Mouse (Mus musculus) adrenal gland, adult 2 months (tissue): ENCODE measurements around the gene Dnase2b. TPM values are rescaled to one million over a fixed set of nuclear protein-coding genes. Genes with fewer than 3 reads are reported as not detected.
A peak's percentile ranks its signal among the peaks of the same experiment; 100 is the strongest.

Source experiments
- DNase-seq: peaks from one replicate; pipeline ENCODE4 v3.0.0; 2021
- long read RNA-seq: library from polyadenylated mRNA; stranded (forward); transcript quantifications from one replicate; pipeline ENCODE4 v2.0.0, GENCODE M21; 2021
- polyA plus RNA-seq: library from polyadenylated mRNA; depleted of rRNA; stranded (reverse); fragments of >200 nt; gene quantifications from 2 replicates; pipeline ENCODE4 v1.2.3, GENCODE M21; 2012; rRNA removed
- total RNA-seq, 2 experiments: library from RNA; stranded (reverse); gene quantifications; 2 replicates each; pipeline ENCODE4 v1.2.3; 2021

The Dnase2b gene
- total RNA-seq (not detected), polyA plus RNA-seq (not detected in 2 replicates)
- long read RNA-seq = 0 reads

DNA sequence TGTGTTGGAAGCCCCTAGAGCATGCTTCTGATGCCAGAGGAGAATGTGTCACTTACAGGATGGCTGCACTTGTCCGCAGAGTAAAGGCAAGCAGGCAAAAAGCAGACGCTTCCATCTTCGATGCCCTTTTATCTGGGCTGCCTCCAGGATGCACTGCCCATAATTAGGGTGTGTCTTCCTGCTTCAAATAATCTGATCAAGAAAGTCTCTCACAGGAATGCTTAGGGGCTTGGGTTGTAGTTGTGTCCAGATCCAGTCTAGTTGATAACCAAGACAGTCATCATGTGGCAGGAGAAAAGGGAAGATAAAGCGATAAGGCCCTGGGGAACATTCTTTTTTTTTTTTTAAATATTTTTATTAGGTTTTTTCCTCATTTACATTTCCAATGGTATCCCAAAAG is at the start of gene Dnase2b:
TSS of gene Dnase2b (minus strand) at position 101 of the 400 bp plus-strand sequence.
- DNase-seq = no peak

DNA sequence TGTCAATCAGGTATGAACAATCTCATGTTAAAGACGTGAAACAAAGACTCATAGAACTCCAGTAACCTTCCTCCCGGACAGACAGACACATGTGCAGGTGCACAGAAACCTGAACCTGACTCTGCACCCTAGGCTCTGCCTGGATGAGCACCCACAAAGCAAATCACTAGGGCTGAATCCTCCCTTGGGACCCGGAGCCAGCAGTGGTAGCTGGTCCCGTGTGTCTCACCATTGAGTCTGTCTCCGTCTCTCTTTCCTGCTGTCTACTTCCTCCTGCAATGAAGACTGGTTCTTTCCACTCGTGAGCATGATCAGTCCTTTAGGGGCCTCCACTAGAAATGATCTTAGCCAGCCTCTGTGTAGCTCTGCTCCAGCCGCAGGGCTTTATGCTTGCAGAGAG is 46.5 kb upstream of the Dnase2b start:
- no peak for DNase-seq

DNA sequence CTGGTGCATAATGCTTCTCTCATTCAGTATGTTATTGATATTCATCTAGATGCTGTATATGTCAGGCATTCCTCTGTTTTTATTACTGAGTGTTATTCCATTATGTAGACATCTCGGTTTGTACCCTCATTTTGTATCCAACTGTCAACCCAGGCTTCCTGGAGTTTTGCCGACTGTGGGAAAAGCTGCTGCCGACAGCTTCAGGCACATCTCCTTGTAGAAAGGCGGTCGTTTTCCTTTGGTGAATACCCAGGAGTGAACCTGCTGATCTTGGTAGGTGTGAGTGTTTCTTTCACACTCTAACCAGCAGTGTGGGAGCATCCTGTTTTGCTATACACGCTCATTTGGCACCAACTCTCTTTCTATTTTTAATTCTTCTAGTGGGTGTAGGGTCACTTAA is 45.6 kb upstream of the Dnase2b start:
- DNase-seq = no peak

DNA sequence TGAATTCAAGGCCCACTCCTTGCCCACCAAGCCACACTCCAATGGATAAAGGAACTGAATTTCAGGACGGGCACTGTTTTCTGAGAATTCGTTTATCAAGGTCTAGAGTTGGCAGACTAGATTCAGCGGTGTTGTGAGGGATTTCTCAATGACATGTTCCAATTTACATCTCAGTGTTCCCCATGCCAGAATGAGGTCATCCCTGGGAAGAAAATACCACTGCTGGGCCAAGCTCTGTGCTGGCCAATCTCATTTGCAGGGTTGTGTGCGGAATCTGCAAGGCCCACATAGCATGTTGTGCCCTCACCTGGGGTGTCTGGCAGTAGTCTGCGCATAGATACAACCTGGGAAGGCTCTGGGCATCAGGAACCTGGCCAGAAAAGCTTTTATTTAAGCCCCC is 43.9 kb upstream of the Dnase2b start:
- DNase-seq = peak; percentile 45

DNA sequence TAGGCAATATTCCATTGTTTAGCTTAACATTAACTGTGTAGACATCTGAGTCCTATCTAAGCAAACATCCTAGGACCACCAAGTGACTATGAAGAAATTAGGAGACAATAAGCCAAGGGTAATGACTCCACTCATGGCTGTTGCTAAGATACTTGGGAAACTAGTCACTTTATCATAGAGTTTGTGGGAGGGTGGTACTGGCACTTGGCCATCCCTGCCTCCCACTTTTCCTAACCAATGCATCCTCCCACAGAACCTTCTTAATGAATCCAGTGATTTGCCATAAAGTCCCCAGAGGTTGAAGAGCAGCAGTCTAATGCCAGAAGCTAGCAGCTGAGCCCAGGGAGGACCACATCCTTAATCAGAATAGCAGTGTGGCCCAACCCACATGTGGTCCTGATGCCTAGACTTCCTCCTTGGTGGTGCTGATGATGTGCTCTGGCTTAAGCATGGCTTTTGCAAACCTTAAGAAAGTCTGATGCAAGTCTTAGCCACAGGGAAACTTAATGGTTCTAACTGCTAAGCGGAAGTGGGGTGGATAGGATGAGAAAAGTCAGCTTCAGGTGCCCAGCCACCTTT is 42.8 kb upstream of the Dnase2b start:
- DNase-seq = no peak

DNA sequence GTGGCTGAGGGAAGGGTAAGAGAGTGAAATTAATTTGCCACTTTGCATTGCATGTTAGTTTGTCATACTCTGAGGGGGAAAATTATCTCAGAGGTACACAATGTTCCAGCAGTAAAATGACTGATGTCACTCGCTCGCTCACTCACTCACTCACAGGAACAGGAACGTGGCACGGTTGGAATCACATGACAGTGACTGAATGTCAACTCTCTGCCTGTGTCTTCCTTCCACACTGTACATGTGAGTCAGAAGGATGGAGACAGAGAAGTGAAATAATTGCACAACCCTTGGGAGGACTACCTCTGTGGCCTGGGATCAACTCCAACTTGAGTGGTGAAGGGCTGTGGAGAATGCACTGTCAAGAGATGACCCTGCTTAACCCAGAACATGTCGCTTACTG is 42.0 kb upstream of the Dnase2b start:
- peak; percentile 69 for DNase-seq

DNA sequence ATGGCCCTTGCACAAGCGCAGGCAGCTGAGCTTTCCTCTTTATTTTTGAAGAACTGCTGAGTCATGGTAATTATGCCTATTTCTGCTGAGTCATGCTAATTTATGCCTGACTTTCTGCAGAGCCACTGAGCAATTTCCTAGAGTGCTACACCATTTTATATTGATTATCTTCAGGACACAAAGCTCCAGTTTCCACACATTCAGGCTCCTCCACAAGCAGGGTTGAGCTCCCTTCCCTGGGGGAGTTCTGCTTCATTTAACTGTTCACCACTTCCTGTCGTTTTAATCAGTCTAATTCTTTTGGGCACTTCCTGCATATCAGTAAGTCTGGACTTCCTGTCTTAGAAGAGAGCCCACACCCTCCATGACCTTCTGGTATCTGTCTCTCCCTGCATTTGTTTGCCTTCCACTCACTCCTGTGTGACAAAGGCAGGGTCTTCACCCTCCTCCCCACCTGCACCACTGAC is 39.7 kb upstream of the Dnase2b start:
- DNase-seq = peak; percentile 10

DNA sequence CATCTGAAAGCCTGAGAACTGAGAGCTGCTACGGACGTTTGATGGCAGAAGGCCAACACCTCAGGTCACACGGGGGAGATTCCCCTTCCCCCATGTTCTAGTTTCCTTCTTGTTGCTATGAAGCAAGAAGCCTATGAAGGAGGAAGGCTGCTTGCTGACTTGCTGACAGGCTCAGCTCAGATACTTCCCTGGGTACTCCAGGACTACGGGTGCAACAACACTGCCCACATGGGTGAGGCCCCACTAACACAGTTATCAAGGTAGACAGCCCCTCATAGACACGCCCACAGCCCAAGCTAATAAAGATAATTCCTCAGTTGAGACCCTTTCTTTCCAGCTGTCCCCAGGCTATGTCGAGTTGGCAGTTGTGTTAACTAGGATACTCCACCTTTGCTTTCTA is 38.3 kb upstream of the Dnase2b start:
- no peak for DNase-seq

DNA sequence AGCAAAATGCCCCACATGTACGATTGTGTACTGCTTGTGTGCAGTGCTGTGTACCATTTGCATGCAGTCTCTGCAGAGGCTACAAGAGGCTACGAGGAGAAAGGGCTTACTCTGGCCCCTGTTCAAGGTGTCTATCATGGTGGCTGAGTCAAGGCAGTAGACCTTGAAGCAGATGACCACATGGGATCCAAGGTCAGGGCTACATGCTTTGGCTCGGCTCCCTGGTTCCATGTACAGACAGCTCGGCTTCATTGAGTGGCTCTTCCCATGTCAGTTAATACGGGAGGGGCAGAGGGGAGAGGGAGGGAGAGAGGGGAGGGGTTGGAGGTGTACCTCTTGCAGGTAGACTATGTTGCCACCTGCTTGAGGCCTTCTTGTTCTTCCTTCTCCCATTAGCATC is 37.0 kb upstream of the Dnase2b start:
- DNase-seq = peak; percentile 76

DNA sequence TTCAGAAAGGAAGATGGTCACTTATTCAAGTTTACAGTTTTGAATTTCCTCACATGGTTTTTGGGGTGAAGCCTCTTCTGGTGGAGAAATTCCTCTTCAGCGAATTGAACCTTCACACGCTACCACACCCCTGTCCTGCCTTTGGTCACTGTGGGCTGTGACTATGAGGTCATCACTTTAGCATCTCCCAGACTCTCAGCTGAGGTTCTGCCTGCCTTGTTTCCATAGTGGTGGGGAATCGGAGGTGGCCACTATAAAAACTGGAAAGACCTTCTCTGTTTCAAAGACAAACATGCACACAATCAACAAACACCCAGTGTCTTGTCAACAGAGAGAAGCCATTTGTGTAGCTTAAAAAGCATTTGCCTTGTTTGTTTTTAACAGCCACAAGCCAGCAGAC is 35.8 kb upstream of the Dnase2b start, which contains the start of gene 4930503B20Rik:
TSS of gene 4930503B20Rik (minus strand) at position 101 of the 400 bp plus-strand sequence.
- DNase-seq = no peak

DNA sequence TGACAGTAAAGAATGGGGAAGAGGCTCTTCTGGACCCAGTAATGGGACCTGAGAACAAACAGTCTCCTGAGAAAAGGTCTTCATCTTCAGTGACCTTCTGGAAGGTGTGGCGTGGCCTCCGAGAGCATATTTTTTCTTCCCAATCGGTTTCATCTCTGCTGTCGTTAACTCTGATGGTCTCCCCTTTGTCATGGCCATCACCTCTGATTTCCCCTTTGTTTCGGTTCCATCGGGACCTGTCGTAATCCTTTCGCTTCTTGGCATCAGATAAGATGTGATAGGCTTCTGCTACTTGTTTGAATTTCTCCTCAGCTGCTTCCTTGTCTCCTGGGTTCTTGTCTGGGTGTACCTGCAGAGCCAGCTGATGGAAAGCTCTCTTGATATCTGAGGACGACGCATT is 35.3 kb upstream of the Dnase2b start:
- no peak for DNase-seq

DNA sequence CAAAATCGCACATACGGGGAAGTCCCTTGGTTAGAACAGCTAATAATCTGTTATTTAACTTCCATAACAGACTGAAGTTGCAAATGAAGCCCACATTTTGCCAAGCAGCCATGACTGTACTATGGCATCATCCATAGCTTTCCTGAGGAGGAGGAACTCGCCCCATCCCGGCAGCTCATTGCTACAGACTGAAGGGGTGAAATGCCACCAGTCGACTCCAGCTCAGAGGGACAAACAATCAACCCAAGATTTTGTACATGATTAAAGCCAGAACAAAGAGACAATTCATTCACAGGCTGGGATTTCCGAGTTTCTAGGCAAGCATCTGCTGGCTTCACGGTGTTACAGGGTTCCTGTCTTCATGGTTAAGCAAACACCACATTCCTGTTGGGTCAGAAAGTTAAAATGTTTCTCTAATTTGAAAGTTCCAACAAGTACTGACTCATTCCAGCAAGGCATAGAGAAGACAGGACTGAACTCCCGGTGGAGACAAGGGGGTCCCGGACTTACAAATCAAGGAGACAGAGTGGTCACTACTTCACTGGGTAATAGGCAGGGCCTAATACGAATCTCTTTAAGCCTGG is 34.0 kb upstream of the Dnase2b start:
- no peak for DNase-seq

DNA sequence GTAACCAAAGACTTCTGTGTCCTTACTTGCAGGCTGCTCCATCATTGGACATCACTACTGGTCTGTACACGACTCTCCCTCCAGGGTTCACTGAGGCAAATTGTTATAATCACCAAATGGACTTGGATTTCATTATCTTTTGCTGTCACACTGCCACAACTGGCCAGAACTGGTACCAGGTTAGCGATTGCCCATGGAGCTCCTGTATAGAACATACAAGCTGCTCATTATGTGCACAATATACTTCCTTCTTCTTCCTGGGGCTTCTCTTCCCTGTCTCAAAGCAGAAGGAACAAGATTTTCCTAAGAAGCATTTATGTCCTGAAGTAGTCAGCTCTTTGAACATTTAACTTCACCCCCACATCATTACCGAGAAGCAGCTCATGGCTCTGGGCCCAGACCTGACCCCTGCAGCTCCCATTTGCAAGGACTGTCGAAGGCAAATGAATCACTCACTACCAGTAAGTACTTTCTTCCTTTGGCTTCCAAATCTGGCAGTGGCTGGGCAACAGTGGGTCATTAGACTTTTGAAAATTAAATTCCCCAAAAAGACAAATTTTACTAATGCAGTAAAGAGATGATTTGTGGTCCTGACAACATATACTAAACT is 26.5 kb upstream of the Dnase2b start:
- peak; percentile 66 for DNase-seq

DNA sequence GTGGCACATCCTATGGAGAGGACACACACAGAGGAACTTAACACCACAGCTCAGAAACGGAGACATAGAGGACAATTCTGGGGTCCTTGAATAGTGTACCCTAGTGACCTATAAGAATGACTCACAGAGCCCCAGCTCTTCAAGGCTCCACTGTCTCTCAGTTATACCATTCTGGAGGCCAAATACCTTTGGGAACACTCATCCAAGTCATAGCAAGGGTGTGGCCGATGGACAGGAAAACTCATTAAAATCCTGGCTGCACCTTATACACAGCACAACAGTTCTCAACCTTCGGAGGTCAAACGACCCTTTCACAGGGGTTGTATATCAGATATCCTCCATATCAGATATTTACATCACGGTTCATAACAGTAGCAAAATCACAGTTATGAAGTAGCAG is 17.1 kb upstream of the Dnase2b start:
- no peak for DNase-seq

DNA sequence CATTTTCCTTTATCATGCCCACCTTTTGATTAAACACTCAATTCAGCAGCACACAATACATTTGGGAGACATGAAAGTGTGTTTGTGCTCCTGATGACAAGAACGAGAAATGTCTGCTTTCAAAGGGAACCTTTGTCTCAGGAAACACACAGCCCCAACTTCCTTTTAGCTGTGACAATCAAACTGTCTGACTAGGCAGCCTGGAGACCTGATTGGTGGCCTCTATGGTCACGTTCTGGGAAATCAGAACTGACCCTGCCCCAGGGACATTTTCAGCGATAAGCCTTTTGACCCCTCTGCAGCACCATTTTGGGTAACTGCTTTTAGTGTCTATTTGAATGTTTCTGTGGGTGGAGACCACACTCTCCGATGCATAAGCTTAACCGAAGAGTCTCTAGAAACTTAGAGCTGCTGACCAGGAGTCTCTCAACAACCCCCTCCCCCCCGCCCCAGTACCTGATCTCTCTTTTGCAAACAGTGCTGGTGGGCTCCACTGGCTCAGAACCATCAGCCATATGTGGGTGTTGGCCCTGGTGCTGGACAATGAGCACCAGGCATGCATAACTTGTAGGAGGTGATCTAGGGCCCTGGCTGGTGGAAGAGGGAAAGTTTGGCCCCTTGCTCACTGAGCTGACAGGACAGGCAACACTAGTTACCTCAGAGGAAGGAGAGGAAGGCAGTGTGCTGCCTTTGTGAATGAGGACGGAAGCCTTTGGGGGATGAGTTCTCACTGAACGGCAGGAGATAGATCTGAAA is 13.0 kb upstream of the Dnase2b start:
- DNase-seq = no peak

DNA sequence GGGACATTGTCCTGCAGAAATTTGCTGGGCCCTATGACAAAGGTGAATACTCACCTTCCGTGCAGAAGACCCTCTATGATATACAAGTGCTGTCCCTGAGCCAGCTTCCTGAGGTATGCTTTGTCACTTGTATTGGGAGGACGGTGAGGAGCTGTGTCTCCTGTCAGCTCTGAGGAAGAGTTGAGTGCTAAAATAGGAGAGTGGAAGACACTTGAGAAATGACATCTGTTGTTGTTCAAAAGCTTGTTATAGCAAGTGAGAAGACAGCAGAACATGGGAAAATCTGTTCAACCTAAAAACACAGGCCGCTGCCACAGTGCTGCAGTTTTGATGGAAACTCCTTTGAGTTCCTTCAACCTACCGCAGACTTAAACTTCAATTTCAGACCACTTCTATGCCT is 10.4 kb upstream of the Dnase2b start:
- no peak for DNase-seq

DNA sequence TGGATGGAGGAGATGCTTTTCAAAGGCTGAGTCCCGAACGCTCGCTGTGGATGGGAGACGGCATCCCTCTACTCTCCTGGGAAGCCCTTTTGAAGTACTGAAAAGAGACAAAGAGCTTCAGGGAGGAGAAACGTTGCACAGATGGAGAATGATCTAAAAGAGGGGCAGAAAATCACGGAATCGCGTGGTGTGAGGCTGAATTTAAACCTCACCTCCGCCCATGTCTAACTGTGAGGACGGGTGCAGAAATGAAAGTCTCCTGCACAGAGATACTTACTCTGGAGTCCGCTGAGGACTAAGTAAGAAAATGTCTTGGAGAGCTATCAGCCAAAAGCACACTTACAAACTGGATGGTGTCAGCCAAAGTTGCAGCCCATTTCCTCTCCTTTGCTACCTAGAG is 6.6 kb upstream of the Dnase2b start:
- DNase-seq = no peak

DNA sequence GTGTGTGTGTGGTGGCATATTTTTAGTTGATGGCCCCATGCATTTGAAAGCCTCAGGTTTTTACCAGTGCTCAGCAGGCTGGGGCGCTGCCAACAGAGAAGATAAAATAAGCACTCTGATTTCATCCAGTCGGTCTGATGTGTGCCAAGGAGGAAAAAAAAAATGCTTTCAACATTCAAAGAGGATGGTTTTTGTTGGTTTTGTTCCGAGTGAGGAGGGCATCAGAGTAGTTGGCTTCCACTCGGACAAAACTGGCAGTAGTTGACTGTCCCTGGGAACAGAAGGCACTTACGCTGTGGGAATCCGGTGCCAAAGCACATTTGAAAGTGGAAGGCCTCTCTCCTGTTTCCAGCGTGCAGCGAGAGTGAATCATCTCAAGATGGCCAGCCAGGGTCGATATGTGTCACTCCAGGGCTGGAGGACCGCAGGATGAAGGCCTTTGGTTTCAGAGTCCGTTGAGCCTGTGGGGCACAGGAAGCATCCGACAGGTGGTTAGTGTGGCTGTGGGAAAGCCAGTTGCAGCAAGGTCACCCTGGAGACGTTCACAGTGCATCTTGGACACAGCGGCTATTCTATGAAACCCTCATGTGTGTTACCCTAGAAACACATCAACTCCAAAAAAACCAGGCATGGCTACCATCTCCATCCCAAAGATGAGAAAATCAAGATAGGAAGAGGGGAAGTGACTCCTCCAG is 5.3 kb upstream of the Dnase2b start:
- peak; percentile 84 for DNase-seq

DNA sequence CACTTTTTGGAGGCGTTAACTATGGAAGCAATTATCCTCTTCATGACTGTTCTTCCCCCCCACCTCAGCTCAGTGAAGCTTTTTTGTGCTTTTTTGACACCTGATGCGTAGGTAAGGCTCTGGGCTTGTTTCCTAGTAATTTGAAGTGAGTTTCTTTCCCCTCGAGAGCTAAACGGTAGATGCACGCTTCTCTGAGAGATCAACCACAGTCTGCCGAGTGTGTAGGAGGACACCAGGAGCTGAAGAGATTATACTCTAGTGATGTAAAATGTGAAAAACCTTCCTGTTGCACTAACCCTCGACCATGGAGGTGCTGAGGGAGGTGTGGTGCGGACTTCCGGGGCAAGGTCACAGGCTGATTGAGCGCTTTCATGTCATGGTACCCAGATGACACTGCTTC is 4.7 kb upstream of the Dnase2b start:
- DNase-seq = no peak

DNA sequence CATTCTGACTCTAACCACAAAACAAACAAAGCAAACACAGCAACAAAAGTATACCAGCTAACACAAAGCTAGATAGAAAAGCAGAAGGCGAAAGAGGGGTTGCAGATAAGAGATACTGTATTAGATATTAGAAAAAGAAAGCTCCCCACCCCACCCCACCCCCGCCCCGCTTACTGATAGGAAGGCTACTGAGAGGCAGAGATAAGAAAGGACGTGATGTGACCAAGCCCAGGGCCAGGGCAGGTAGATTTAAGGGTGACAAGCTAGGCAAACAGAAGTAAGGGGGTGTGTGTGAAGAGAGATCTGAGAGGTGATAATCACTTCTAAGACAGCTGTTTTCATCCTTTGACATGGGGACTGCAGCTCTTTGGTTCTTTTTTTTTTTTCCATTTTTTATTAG is 3.0 kb upstream of the Dnase2b start:
- no peak for DNase-seq

DNA sequence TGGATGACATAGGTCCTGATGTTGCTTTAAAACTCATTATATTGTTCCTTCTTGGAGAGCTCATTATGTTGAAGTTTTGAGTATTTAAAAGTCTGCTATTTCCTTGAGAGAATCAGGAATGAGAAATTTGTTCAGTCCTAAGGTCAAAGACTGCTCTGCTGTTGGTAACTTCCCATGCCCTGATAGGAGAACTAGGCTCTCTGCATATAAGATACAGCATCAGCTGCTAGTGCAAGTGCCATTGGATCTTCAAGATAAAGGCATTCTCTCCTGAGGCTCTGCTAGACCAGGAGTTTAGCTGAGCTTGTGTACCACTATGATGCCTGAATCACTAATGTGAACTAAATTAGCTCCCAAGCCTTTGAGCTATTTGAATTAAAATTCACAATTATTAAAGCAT is 2.5 kb upstream of the Dnase2b start:
- DNase-seq = no peak

DNA sequence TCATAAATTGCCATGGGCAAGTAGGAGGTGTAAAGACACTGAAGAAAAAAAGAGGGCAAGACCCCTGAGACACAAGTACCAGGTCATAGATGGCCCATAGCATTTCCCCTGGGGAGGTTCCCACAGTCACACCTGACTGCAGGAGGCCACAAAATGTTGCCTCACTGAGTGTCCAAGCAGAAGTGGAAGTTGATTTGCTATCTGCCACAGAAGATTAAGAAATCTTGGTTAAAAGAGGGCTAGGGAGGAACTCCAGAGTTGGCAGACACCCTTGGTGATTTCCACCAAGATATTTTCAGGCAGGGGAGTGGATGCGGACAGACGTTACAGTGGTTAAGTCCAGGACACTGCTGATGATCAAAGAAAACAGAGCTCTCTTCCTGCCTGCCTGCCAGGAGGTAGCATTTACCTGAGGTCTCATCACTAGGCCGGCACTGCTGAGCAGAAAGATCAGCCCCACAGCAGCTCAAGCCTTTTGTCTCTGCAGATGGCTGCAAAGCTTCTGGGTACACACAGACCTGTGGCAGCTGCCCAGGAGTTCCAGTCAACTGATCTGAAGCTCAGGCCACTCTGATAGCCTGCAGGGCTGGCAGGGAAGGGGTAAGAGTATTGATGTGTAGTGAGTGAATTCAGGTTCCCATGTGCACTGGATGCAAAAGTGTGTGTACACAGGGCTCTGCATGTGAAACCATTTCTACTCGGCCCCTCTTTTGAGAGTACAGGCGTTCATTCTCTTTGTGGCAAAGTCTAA is 1.3 kb upstream of the Dnase2b start:
- DNase-seq = no peak
